ENCODE assay signal across 15 mouse cellular contexts in the genomic region with DNA sequence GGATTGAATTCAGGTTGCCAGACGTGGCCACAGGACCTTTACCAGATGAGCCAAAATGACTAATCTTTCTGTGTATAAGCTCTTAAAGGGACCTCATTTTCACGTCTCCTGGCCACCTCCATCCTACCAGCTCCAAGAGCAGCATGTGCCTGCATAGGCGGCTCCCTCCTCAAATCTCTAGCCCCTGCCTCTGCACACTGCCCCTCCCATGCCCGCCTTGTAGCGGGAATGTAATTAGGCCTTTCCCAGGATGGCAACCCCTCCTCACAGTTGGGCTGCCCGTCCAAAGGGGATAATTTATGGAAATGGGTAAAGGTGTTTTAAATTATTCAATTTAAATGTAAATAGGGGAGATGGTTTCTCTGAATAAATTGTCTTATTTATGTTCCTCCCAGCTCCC.
"Had no signal": no experiment of that assay in that cellular context is flagged by ENCODE, and none has a peak within 500 bp of the region (broad histone marks: within the 10 kb centered on the region; RNA-seq: fewer than 3 reads in every experiment).

No protein-coding gene starts in this region.

- DNase-seq: kidney, adult 9 months; kidney, postnatal 36 days; layer of hippocampus, adult 9-11 months; liver; liver, embryonic 13.5 days; liver, postnatal 0 days; lung, postnatal 14 days; thymus, postnatal 4 days had no signal

- H3K27me3 ChIP-seq: liver, embryonic 13.5 days; lung, embryonic 15.5 days had no signal

- H3K9me3 ChIP-seq: limb, embryonic 12.5 days; liver, embryonic 13.5 days; lung, embryonic 15.5 days; megakaryocyte, embryonic 14.5 days had no signal

- H3K4me1 ChIP-seq: lung, embryonic 15.5 days; megakaryocyte, embryonic 14.5 days had no signal

- H3K4me3 ChIP-seq: limb, embryonic 12.5 days; liver, embryonic 13.5 days; lung, embryonic 15.5 days had no signal

- H3K4me2 ChIP-seq: limb, embryonic 12.5 days; liver, embryonic 13.5 days; lung, embryonic 15.5 days; midbrain, embryonic 11.5 days had no signal

- H3K9ac ChIP-seq: limb, embryonic 12.5 days; liver, embryonic 13.5 days; liver, postnatal 0 days; lung, embryonic 15.5 days had no signal

- H3K36me3 ChIP-seq: limb, embryonic 12.5 days; liver, embryonic 13.5 days; lung, embryonic 15.5 days had no signal

- ATAC-seq: liver, postnatal 0 days had no signal

- H3K27ac ChIP-seq: kidney, postnatal 0 days; limb, embryonic 12.5 days; liver, embryonic 13.5 days; lung, embryonic 15.5 days; macrophage; stomach, postnatal 0 days had no signal
